Mouse (Mus musculus): ENCODE data around the gene Nop14. TPM values are rescaled to one million over a fixed set of nuclear protein-coding genes. Genes with fewer than 3 reads are reported as not detected.
A peak's percentile ranks its signal among the peaks of the same experiment; 100 is the strongest.

Nop14 gene
- 11.8 and 14.8 TPM in 2 replicates for polyA plus RNA-seq (2012; ENCODE audit: insufficient read depth, insufficient read length, missing spikeins)

- Histone ChIP-seq H3K4me3 (ENCODE audit: insufficient read depth, low read depth, low read length) (peak within 1 kb of the TSS; percentile 77), H3K27ac (replicated peaks; ENCODE audit: low read depth, low read length) (peak within 1 kb of the TSS; percentile 42)
Observed at GRCm38 (mm10) chr5:34659686-34660590, at the start of gene Nop14, which contains the start of gene Grk4. Gene Nop14, minus strand, starts transcription at chr5:34660148. Gene Grk4, plus strand, starts transcription at chr5:34660379.

GRCm38 (mm10) chr5:34708436-34708835 lies 48.5 kb upstream of the Nop14 start:
- H3K27ac ChIP-seq (replicated peaks; ENCODE audit: low read depth, low read length), result no peak overlapping the region
- no peaks in the 10 kb centered on the region for H3K4me1 ChIP-seq (ENCODE audit: control insufficient read depth, insufficient read depth, insufficient read length, low read length)
- H3K4me3 ChIP-seq (ENCODE audit: insufficient read depth, low read depth, low read length), result no peak overlapping the region

More at GRCm38 (mm10) chr5:34659686-34660590, at the start of gene Nop14, which contains the start of gene Grk4:
- no peaks in the 10 kb centered on the region for H3K4me1 ChIP-seq (ENCODE audit: control insufficient read depth, insufficient read depth, insufficient read length, low read length)

GRCm38 (mm10) chr5:34695521-34695920 lies 35.6 kb upstream of the Nop14 start:
- Histone ChIP-seq H3K4me3 (ENCODE audit: insufficient read depth, low read depth, low read length) (no peak overlapping the region), H3K27ac (replicated peaks; ENCODE audit: low read depth, low read length) (no peak overlapping the region), H3K4me1 (ENCODE audit: control insufficient read depth, insufficient read depth, insufficient read length, low read length) (no peaks in the 10 kb centered on the region)

GRCm38 (mm10) chr5:34692782-34693181 lies 32.8 kb upstream of the Nop14 start:
- Histone ChIP-seq H3K27ac (replicated peaks; ENCODE audit: low read depth, low read length) (no peak overlapping the region), H3K4me1 (ENCODE audit: control insufficient read depth, insufficient read depth, insufficient read length, low read length) (no peaks in the 10 kb centered on the region), H3K4me3 (ENCODE audit: insufficient read depth, low read depth, low read length) (no peak overlapping the region)

- Histone ChIP-seq H3K4me3 (ENCODE audit: insufficient read depth, low read depth, low read length) (no peak overlapping the region), H3K27ac (replicated peaks; ENCODE audit: low read depth, low read length) (no peak overlapping the region), H3K4me1 (ENCODE audit: control insufficient read depth, insufficient read depth, insufficient read length, low read length) (no peaks in the 10 kb centered on the region)
Observed at GRCm38 (mm10) chr5:34689868-34690267, 29.9 kb upstream of the Nop14 start.

- Histone ChIP-seq H3K27ac (replicated peaks; ENCODE audit: low read depth, low read length) (no peak overlapping the region), H3K4me3 (ENCODE audit: insufficient read depth, low read depth, low read length) (no peak overlapping the region), H3K4me1 (ENCODE audit: control insufficient read depth, insufficient read depth, insufficient read length, low read length) (no peaks in the 10 kb centered on the region)
Observed at GRCm38 (mm10) chr5:34670280-34670679, 10.3 kb upstream of the Nop14 start.

- Histone ChIP-seq H3K4me1 (ENCODE audit: control insufficient read depth, insufficient read depth, insufficient read length, low read length) (no peaks in the 10 kb centered on the region), H3K27ac (replicated peaks; ENCODE audit: low read depth, low read length) (no peak overlapping the region), H3K4me3 (ENCODE audit: insufficient read depth, low read depth, low read length) (no peak overlapping the region)
Observed at GRCm38 (mm10) chr5:34669493-34669892, 9.5 kb upstream of the Nop14 start.

- Histone ChIP-seq H3K4me3 (ENCODE audit: insufficient read depth, low read depth, low read length) (no peak overlapping the region), H3K4me1 (ENCODE audit: control insufficient read depth, insufficient read depth, insufficient read length, low read length) (no peaks in the 10 kb centered on the region), H3K27ac (replicated peaks; ENCODE audit: low read depth, low read length) (no peak overlapping the region)
Observed at GRCm38 (mm10) chr5:34663231-34663630, 3.3 kb upstream of the Nop14 start.

- Histone ChIP-seq H3K4me1 (ENCODE audit: control insufficient read depth, insufficient read depth, insufficient read length, low read length) (no peaks in the 10 kb centered on the region), H3K27ac (replicated peaks; ENCODE audit: low read depth, low read length) (no peak overlapping the region), H3K4me3 (ENCODE audit: insufficient read depth, low read depth, low read length) (no peak overlapping the region)
Observed at GRCm38 (mm10) chr5:34661909-34662308, 2.0 kb upstream of the Nop14 start.

- Histone ChIP-seq H3K4me1 (ENCODE audit: control insufficient read depth, insufficient read depth, insufficient read length, low read length) (no peaks in the 10 kb centered on the region), H3K27ac (replicated peaks; ENCODE audit: low read depth, low read length) (peak overlapping the region; percentile 21), H3K4me3 (ENCODE audit: insufficient read depth, low read depth, low read length) (peak overlapping the region; percentile 68)
Observed at GRCm38 (mm10) chr5:34660591-34661130, 713 bp upstream of the Nop14 start.

- H3K27ac ChIP-seq (replicated peaks; ENCODE audit: low read depth, low read length), result no peak overlapping the region
- no peak overlapping the region for H3K4me3 ChIP-seq (ENCODE audit: insufficient read depth, low read depth, low read length)
- no peaks in the 10 kb centered on the region for H3K4me1 ChIP-seq (ENCODE audit: control insufficient read depth, insufficient read depth, insufficient read length, low read length)
Observed at GRCm38 (mm10) chr5:34657556-34657955, 2.4 kb downstream of the Nop14 start.

- H3K4me1 ChIP-seq (ENCODE audit: control insufficient read depth, insufficient read depth, insufficient read length, low read length), result no peaks in the 10 kb centered on the region
- no peak overlapping the region for H3K27ac ChIP-seq (replicated peaks; ENCODE audit: low read depth, low read length)
- no peak overlapping the region for H3K4me3 ChIP-seq (ENCODE audit: insufficient read depth, low read depth, low read length)
Observed at GRCm38 (mm10) chr5:34654881-34655280, 5.1 kb downstream of the Nop14 start.

- H3K4me1 ChIP-seq (ENCODE audit: control insufficient read depth, insufficient read depth, insufficient read length, low read length), result no peaks in the 10 kb centered on the region
- no peak overlapping the region for H3K27ac ChIP-seq (replicated peaks; ENCODE audit: low read depth, low read length)
- no peak overlapping the region for H3K4me3 ChIP-seq (ENCODE audit: insufficient read depth, low read depth, low read length)
Observed at GRCm38 (mm10) chr5:34652961-34653360, 7.0 kb downstream of the Nop14 start.

GRCm38 (mm10) chr5:34647581-34647980 lies 12.4 kb downstream of the Nop14 start:
- no peak overlapping the region for H3K27ac ChIP-seq (replicated peaks; ENCODE audit: low read depth, low read length)
- no peaks in the 10 kb centered on the region for H3K4me1 ChIP-seq (ENCODE audit: control insufficient read depth, insufficient read depth, insufficient read length, low read length)
- no peak overlapping the region for H3K4me3 ChIP-seq (ENCODE audit: insufficient read depth, low read depth, low read length)

GRCm38 (mm10) chr5:34642932-34643331 lies 17.0 kb downstream of the Nop14 start:
- no peak overlapping the region for H3K27ac ChIP-seq (replicated peaks; ENCODE audit: low read depth, low read length)
- no peaks in the 10 kb centered on the region for H3K4me1 ChIP-seq (ENCODE audit: control insufficient read depth, insufficient read depth, insufficient read length, low read length)
- no peak overlapping the region for H3K4me3 ChIP-seq (ENCODE audit: insufficient read depth, low read depth, low read length)

GRCm38 (mm10) chr5:34641991-34642390 lies 18.0 kb downstream of the Nop14 start:
- Histone ChIP-seq H3K4me3 (ENCODE audit: insufficient read depth, low read depth, low read length) (no peak overlapping the region), H3K27ac (replicated peaks; ENCODE audit: low read depth, low read length) (no peak overlapping the region), H3K4me1 (ENCODE audit: control insufficient read depth, insufficient read depth, insufficient read length, low read length) (no peaks in the 10 kb centered on the region)
